Mouse (Mus musculus) liver, adult 2 months (tissue): ENCODE measurements around the gene Obp1b. TPM values are rescaled to one million over a fixed set of nuclear protein-coding genes. Genes with fewer than 3 reads are reported as not detected.
"Not testable (repeated sequence)": the region's sequence is repeated elsewhere in the genome, so short reads cannot be mapped to it uniquely, and the experiment has no call there.

Source experiments
- DNase-seq: peaks from one replicate; pipeline ENCODE4 v3.0.0-alpha.2; 2011; ENCODE audit warnings: low read depth, low spot score; ENCODE audit errors: extremely low read depth
- H3K27ac ChIP-seq: fragments of 200-500 bp; replicated peaks from 2 replicates; pipeline ENCODE4 v1.5.1; 2012; ENCODE audit warnings: low read depth, mild to moderate bottlenecking, control low read depth, inconsistent platforms, low read length; ENCODE audit not compliant: insufficient read depth
- H3K27me3 ChIP-seq: fragments of 200-500 bp; 2 replicates; pipeline ENCODE4 v1.6.1; 2012; ENCODE audit warnings: mild to moderate bottlenecking, moderate library complexity, low read length, inconsistent platforms; ENCODE audit not compliant: control insufficient read depth, insufficient read depth
- H3K36me3 ChIP-seq: fragments of 200-500 bp; 2 replicates; pipeline ENCODE4 v1.6.1; 2012; ENCODE audit warnings: low read length, inconsistent platforms; ENCODE audit not compliant: control insufficient read depth, insufficient read depth
- H3K4me1 ChIP-seq: fragments of 200-500 bp; 2 replicates; pipeline ENCODE4 v1.6.1; 2011; ENCODE audit warnings: low read length; ENCODE audit not compliant: control insufficient read depth, insufficient read depth
- H3K4me3 ChIP-seq: fragments of 200-500 bp; 2 replicates; pipeline ENCODE4 v1.5.1; 2011; ENCODE audit warnings: low read depth, mild to moderate bottlenecking, control low read depth, low read length, moderate library complexity; ENCODE audit not compliant: insufficient read depth
- H3K79me2 ChIP-seq: fragments of 200-500 bp; 2 replicates; pipeline ENCODE4 v1.6.1; 2012; ENCODE audit warnings: inconsistent platforms, mild to moderate bottlenecking, low read length, moderate library complexity; ENCODE audit not compliant: control insufficient read depth, insufficient read depth
- H3K9ac ChIP-seq: fragments of 200-500 bp; 2 replicates; pipeline ENCODE4 v1.6.1; 2012; ENCODE audit warnings: low read depth, mild to moderate bottlenecking, control low read depth, inconsistent platforms, low read length
- CTCF ChIP-seq: fragments of 200-500 bp; IDR thresholded peaks from 2 replicates; pipeline ENCODE4 v1.5.1; 2011; ENCODE audit warnings: low read depth, low read length, control low read depth
- POLR2A ChIP-seq: fragments of 200-500 bp; IDR thresholded peaks from 2 replicates; pipeline ENCODE4 v1.6.1; 2011; ENCODE audit warnings: low read length, control low read depth; ENCODE audit not compliant: insufficient read depth; ENCODE audit errors: extremely low read depth
- WGBS: fragments of 180-500 bp; shearing (Covaris S2); methylation state at CpG from one replicate; pipeline ENCODE4 v1.1.7; 2018; 5-methylcytosine and 5-hydroxymethylcytosine counted together
- polyA plus RNA-seq: library from polyadenylated mRNA; depleted of rRNA; stranded (reverse); fragments of >200 nt; gene quantifications from 2 replicates; pipeline ENCODE4 v1.2.3, GENCODE M21; 2012; rRNA removed
- total RNA-seq: library from RNA; depleted of rRNA; stranded (reverse); fragments of >200 nt; gene quantifications from 2 replicates; pipeline ENCODE4 v1.2.3, GENCODE M21; 2014; rRNA removed

Obp1b gene
- total RNA-seq (not detected in 2 replicates), polyA plus RNA-seq (not detected in 2 replicates)

GRCm38 (mm10) chrX:78186477-78186876 is at the start of gene Obp1b:
Gene Obp1b (plus strand): TSS chrX:78186777.
- not testable (repeated sequence) for H3K79me2 ChIP-seq

GRCm38 (mm10) chrX:78202220-78202619 is 15.6 kb downstream of the Obp1b start:
- H3K79me2 ChIP-seq, H3K27ac ChIP-seq, H3K4me1 ChIP-seq, H3K36me3 ChIP-seq, H3K27me3 ChIP-seq, H3K9ac ChIP-seq, H3K4me3 ChIP-seq, DNase-seq: not testable (repeated sequence)
- 52% methylated on average over 1 of the region's 1 CpGs for WGBS

More at GRCm38 (mm10) chrX:78186477-78186876, at the start of gene Obp1b:
- DNase-seq, H3K27ac ChIP-seq, H3K4me3 ChIP-seq, H3K9ac ChIP-seq, H3K36me3 ChIP-seq, H3K4me1 ChIP-seq, H3K27me3 ChIP-seq: not testable (repeated sequence)
- WGBS = no CpG with 5 or more reads among the region's 3 CpGs

- H3K36me3 ChIP-seq = no peaks in the 10 kb centered on the region
- WGBS = 92% methylated on average over 5 of the region's 5 CpGs
- no peak overlapping the region for H3K4me3 ChIP-seq
- H3K27ac ChIP-seq = no peak overlapping the region
- H3K9ac ChIP-seq = no peak overlapping the region
- H3K27me3 ChIP-seq = no peaks in the 10 kb centered on the region
- H3K79me2 ChIP-seq = no peaks in the 10 kb centered on the region
- no peak for TF ChIP-seq POLR2A
- no peak for TF ChIP-seq CTCF
- no peak for DNase-seq
- H3K4me1 ChIP-seq = no peaks in the 10 kb centered on the region
These were observed 16.3 kb downstream of the Obp1b start for GRCm38 (mm10) chrX:78202829-78203228.

Other genes starting within 250 kb of the Obp1b start
- not detected in 2 replicates for gene Obp1a, start 95.4 kb upstream of the Obp1b start, total RNA-seq
- gene Obp1a, start 95.4 kb upstream of the Obp1b start, polyA plus RNA-seq = not detected in 2 replicates
- gene Gm5938, start 61.3 kb upstream of the Obp1b start, total RNA-seq = not detected in 2 replicates
- gene Gm5938, start 61.3 kb upstream of the Obp1b start, polyA plus RNA-seq = not detected in 2 replicates
- gene Gm14743, start 59.1 kb downstream of the Obp1b start, total RNA-seq = not detected in 2 replicates
- gene Gm14743, start 59.1 kb downstream of the Obp1b start, polyA plus RNA-seq = not detected in 2 replicates
- gene 4930480E11Rik, start 182.9 kb downstream of the Obp1b start, total RNA-seq = not detected in 2 replicates
- gene 4930480E11Rik, start 182.9 kb downstream of the Obp1b start, polyA plus RNA-seq = not detected in 2 replicates